Comparison of ENCODE assay signal across 8 mouse cellular contexts in the genomic region with DNA sequence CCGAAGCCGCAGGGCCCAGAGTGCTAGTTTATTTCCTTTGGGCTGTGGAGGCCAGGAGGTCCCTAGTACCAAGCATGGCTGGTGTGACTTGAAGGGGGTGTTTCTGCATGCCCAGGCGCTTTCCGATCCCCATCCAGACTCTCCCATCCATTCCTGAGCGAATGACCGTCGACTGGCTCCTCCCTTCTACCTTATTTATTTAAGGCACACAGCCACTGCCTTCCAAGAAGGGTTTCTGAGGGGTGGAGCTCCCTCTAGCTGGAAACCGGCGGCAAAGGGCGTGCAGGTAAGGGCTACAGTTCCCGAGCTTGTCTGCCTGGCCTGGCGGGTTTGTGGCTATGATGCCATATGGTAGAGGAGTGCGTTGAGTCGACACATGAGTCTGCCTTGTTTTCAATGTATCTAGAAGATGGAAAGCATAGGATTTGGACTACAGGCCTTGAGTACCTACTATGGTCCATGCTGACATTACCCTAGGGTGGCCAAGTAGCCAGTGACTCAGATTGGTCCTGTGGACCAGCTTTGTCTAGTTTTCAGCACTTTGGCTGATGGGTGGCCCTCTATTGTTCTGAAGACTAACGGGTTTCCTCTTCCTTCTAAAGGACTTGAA. TPM values are rescaled to one million over a fixed set of nuclear protein-coding genes. Genes with fewer than 3 reads are reported as not detected.
DNase-seq lines count a peak whose midpoint lies in the region; ATAC-seq and TF ChIP-seq lines count a peak whose summit lies in the region.

No protein-coding gene starts in this region.

- peaks cover 49% of the 10 kb centered on the region for H3K36me3 ChIP-seq in forebrain, embryonic 10.5 days (replicated peaks)
- peaks cover 17% of the 10 kb centered on the region for H3K36me3 ChIP-seq in hindbrain, embryonic 15.5 days
- H3K36me3 ChIP-seq in limb, embryonic 14.5 days (ENCODE audit: control insufficient read depth, insufficient read depth, low read length): peaks cover 37% of the 10 kb centered on the region
- H3K36me3 ChIP-seq in midbrain, postnatal 0 days (ENCODE audit: insufficient read depth, low read length): no peaks in the 10 kb centered on the region

- no peaks in the 10 kb centered on the region for H3K27me3 ChIP-seq in forebrain, embryonic 10.5 days (ENCODE audit: poor library complexity, severe bottlenecking)
- H3K27me3 ChIP-seq in hindbrain, embryonic 15.5 days: no peaks in the 10 kb centered on the region
- H3K27me3 ChIP-seq in limb, embryonic 14.5 days (ENCODE audit: control insufficient read depth, insufficient read depth, low read length): no peaks in the 10 kb centered on the region
- H3K27me3 ChIP-seq in midbrain, postnatal 0 days (ENCODE audit: insufficient read depth, low read length): no peaks in the 10 kb centered on the region

- ATAC-seq in hindbrain, embryonic 15.5 days (ENCODE audit: low FRiP score, low read depth): no peak
- ATAC-seq in limb, embryonic 14.5 days (ENCODE audit: low FRiP score, low read depth): no peak
- ATAC-seq in midbrain, postnatal 0 days (ENCODE audit: low FRiP score): no peak

- H3K9me3 ChIP-seq in forebrain, embryonic 10.5 days: peaks cover 1% of the 10 kb centered on the region; the same call in 1 of the 2 replicates
- no peaks in the 10 kb centered on the region for H3K9me3 ChIP-seq in hindbrain, embryonic 15.5 days
- no peaks in the 10 kb centered on the region; the same call in 1 of the 2 replicates for H3K9me3 ChIP-seq in limb, embryonic 14.5 days (ENCODE audit: control insufficient read depth, low read length)
- H3K9me3 ChIP-seq in midbrain, postnatal 0 days (ENCODE audit: low read length): no peaks in the 10 kb centered on the region

- TF ChIP-seq POLR2A in limb, embryonic 14.5 days (IDR thresholded peaks at IDR 0.05; ENCODE audit: borderline replicate concordance, extremely low read depth, insufficient read depth, insufficient read length): no peak

- peaks cover 66% of the 10 kb centered on the region for H3K4me1 ChIP-seq in forebrain, embryonic 10.5 days
- peaks cover 48% of the 10 kb centered on the region for H3K4me1 ChIP-seq in hindbrain, embryonic 15.5 days (replicated peaks)
- H3K4me1 ChIP-seq in limb, embryonic 14.5 days (ENCODE audit: control insufficient read depth, insufficient read depth, low read length): peaks cover 17% of the 10 kb centered on the region
- peaks cover 9% of the 10 kb centered on the region for H3K4me1 ChIP-seq in midbrain, postnatal 0 days (ENCODE audit: insufficient read depth, low read length)

- DNase-seq in gastrocnemius, adult 2 months: peak; percentile 58
- DNase-seq in gastrocnemius, postnatal 4 days (ENCODE audit: low spot score in 2 of 2): no peak
- peak; percentile 92 for DNase-seq in brain, adult 2 months (ENCODE audit: low read depth, low spot score)
- peak; percentile 43 for DNase-seq in forebrain, embryonic 10.5 days (ENCODE audit: extremely low spot score, low spot score)
- DNase-seq in limb, embryonic 14.5 days (ENCODE audit: low spot score): peak; percentile 64
- DNase-seq in midbrain, postnatal 0 days (ENCODE audit: low spot score): peak; percentile 67
- peak; percentile 59 for DNase-seq in urinary bladder, adult 2 months (ENCODE audit: low spot score)

- H3K4me2 ChIP-seq in hindbrain, embryonic 15.5 days: peak overlapping the region; percentile 74
- H3K4me2 ChIP-seq in limb, embryonic 14.5 days (replicated peaks; ENCODE audit: low read depth, low read length, severe bottlenecking): peak overlapping the region; percentile 88
- peak overlapping the region; percentile 83 for H3K4me2 ChIP-seq in midbrain, postnatal 0 days (ENCODE audit: low read depth, low read length, poor library complexity, severe bottlenecking)

- peak overlapping the region; percentile 95 for H3K4me3 ChIP-seq in gastrocnemius, adult 2 months
- peak overlapping the region; percentile 100 for H3K4me3 ChIP-seq in forebrain, embryonic 10.5 days
- peak overlapping the region; percentile 84 for H3K4me3 ChIP-seq in hindbrain, embryonic 15.5 days
- peak overlapping the region; percentile 100 for H3K4me3 ChIP-seq in limb, embryonic 14.5 days (replicated peaks; ENCODE audit: low read length)
- H3K4me3 ChIP-seq in midbrain, postnatal 0 days (ENCODE audit: low read depth, low read length): peak overlapping the region; percentile 98

- TF ChIP-seq CTCF in gastrocnemius, adult 2 months (IDR thresholded peaks at IDR 0.05): no peak
- peak; percentile 45 for TF ChIP-seq CTCF in midbrain, postnatal 0 days (IDR thresholded peaks at IDR 0.05)

- H3K27ac ChIP-seq in gastrocnemius, adult 2 months: peak overlapping the region; percentile 99
- peak overlapping the region; percentile 100 for H3K27ac ChIP-seq in forebrain, embryonic 10.5 days
- H3K27ac ChIP-seq in hindbrain, embryonic 15.5 days (replicated peaks): peak overlapping the region; percentile 100
- H3K27ac ChIP-seq in limb, embryonic 14.5 days (replicated peaks; ENCODE audit: low read depth, low read length): peak overlapping the region; percentile 96
- H3K27ac ChIP-seq in midbrain, postnatal 0 days (ENCODE audit: low read depth, low read length): peak overlapping the region; percentile 100

- under 1% methylated on average over 15 of the region's 15 CpGs for WGBS in forebrain, embryonic 10.5 days
- WGBS in hindbrain, embryonic 15.5 days: under 1% methylated on average over 15 of the region's 15 CpGs
- WGBS in limb, embryonic 14.5 days: 2% methylated on average over 15 of the region's 15 CpGs
- WGBS in midbrain, postnatal 0 days: 1% methylated on average over 15 of the region's 15 CpGs

- intact Hi-C loops in gastrocnemius, adult 2 months (cut with DNase I): no loop called here

- peak overlapping the region; percentile 97 for H3K9ac ChIP-seq in hindbrain, embryonic 15.5 days
- H3K9ac ChIP-seq in limb, embryonic 14.5 days (ENCODE audit: low read depth, low read length, severe bottlenecking): peak overlapping the region; percentile 100
- peak overlapping the region; percentile 100 for H3K9ac ChIP-seq in midbrain, postnatal 0 days (replicated peaks; ENCODE audit: low read length, poor library complexity, severe bottlenecking)

RNA-seq across cellular contexts. Expression of gene Ptma, which starts 2.1 kb away (rescaled TPM):
- 100 to 1,000 TPM in 1 of 2 experiments, 10 to 100 TPM in 1; 58.5 to 108 TPM for total RNA-seq in gastrocnemius, adult 2 months (2021)
- total RNA-seq in gastrocnemius, postnatal 4 days (2021): 100 to 1,000 TPM; 655 to 661 TPM
- 2,941 and 3,273 TPM in 2 replicates for polyA plus RNA-seq in forebrain, embryonic 10.5 days (2016; fragmentation: Nextera tagmentation; extraction: Ambion mirVana)
- polyA plus RNA-seq in hindbrain, embryonic 15.5 days (2015; fragmentation: Nextera tagmentation; extraction: Ambion mirVana): 1,392 and 1,427 TPM in 2 replicates
- 1,648 and 3,055 TPM in 2 replicates for polyA plus RNA-seq in limb, embryonic 14.5 days (2012; rRNA removed)
- polyA plus RNA-seq in limb, embryonic 14.5 days (2014; fragmentation: Nextera tagmentation; extraction: Ambion mirVana): 2,429 and 2,674 TPM in 2 replicates
- total RNA-seq in midbrain, postnatal 0 days (2014; rRNA removed): 947 and 1,050 TPM in 2 replicates
- polyA plus RNA-seq in midbrain, postnatal 0 days (2015; fragmentation: Nextera tagmentation; extraction: Ambion mirVana): 1,199 and 1,354 TPM in 2 replicates
- polyA plus RNA-seq in urinary bladder, adult 2 months (2012; rRNA removed): 836 and 1,054 TPM in 2 replicates

RNA-seq across cellular contexts. Expression of gene Pde6d, which starts 53.8 kb away (rescaled TPM):
- total RNA-seq in gastrocnemius, adult 2 months (2021): 10 to 100 TPM; 24.3 to 30.3 TPM
- 10 to 100 TPM; 52.1 to 53.6 TPM for total RNA-seq in gastrocnemius, postnatal 4 days (2021)
- 64.3 and 68.0 TPM in 2 replicates for polyA plus RNA-seq in forebrain, embryonic 10.5 days (2016; fragmentation: Nextera tagmentation; extraction: Ambion mirVana)
- polyA plus RNA-seq in hindbrain, embryonic 15.5 days (2015; fragmentation: Nextera tagmentation; extraction: Ambion mirVana): 115 and 122 TPM in 2 replicates
- polyA plus RNA-seq in limb, embryonic 14.5 days (2012; rRNA removed): 61.1 and 63.2 TPM in 2 replicates
- polyA plus RNA-seq in limb, embryonic 14.5 days (2014; fragmentation: Nextera tagmentation; extraction: Ambion mirVana): 63.0 and 69.7 TPM in 2 replicates
- total RNA-seq in midbrain, postnatal 0 days (2014; rRNA removed): 48.1 and 54.8 TPM in 2 replicates
- 116 and 124 TPM in 2 replicates for polyA plus RNA-seq in midbrain, postnatal 0 days (2015; fragmentation: Nextera tagmentation; extraction: Ambion mirVana)
- polyA plus RNA-seq in urinary bladder, adult 2 months (2012; rRNA removed): 48.0 and 49.0 TPM in 2 replicates

RNA-seq across cellular contexts. Expression of gene Cops7b, which starts 54.0 kb away (rescaled TPM):
- total RNA-seq in gastrocnemius, adult 2 months (2021): 10 to 100 TPM; 10.2 to 11.0 TPM
- 10 to 100 TPM; 15.7 to 16.8 TPM for total RNA-seq in gastrocnemius, postnatal 4 days (2021)
- 74.3 and 75.9 TPM in 2 replicates for polyA plus RNA-seq in forebrain, embryonic 10.5 days (2016; fragmentation: Nextera tagmentation; extraction: Ambion mirVana)
- polyA plus RNA-seq in hindbrain, embryonic 15.5 days (2015; fragmentation: Nextera tagmentation; extraction: Ambion mirVana): 56.5 and 63.9 TPM in 2 replicates
- 62.1 and 68.9 TPM in 2 replicates for polyA plus RNA-seq in limb, embryonic 14.5 days (2012; rRNA removed)
- polyA plus RNA-seq in limb, embryonic 14.5 days (2014; fragmentation: Nextera tagmentation; extraction: Ambion mirVana): 35.6 and 42.6 TPM in 2 replicates
- 39.0 and 42.1 TPM in 2 replicates for total RNA-seq in midbrain, postnatal 0 days (2014; rRNA removed)
- 53.4 and 56.2 TPM in 2 replicates for polyA plus RNA-seq in midbrain, postnatal 0 days (2015; fragmentation: Nextera tagmentation; extraction: Ambion mirVana)
- 22.0 and 34.3 TPM in 2 replicates for polyA plus RNA-seq in urinary bladder, adult 2 months (2012; rRNA removed)

Comparison
In these comparisons a context has a peak if more than half of its experiments do, and no peak if none do; other contexts are left out.
1. DNase-seq: peak in gastrocnemius, adult 2 months (single experiment), brain, adult 2 months (single experiment), forebrain, embryonic 10.5 days (single experiment), limb, embryonic 14.5 days (single experiment), midbrain, postnatal 0 days (single experiment) and urinary bladder, adult 2 months (single experiment); none in gastrocnemius, postnatal 4 days (0 of 2).
2. Peak in every context shown above with its lines, with median percentiles within 50 percentile points of each other: H3K27ac ChIP-seq, H3K4me3 ChIP-seq, H3K4me2 ChIP-seq and H3K9ac ChIP-seq.